Mouse (Mus musculus) heart, adult 2 months (tissue): Measurements from ENCODE around the gene Enpep. TPM values are rescaled to one million over a fixed set of nuclear protein-coding genes. Genes with fewer than 3 reads are reported as not detected.
A peak's percentile ranks its signal among the peaks of the same experiment; 100 is the strongest.

Experiments used
- DNase-seq, 2 experiments: peaks; one replicate each; pipeline ENCODE4 v3.0.0; 2021
- H3K27ac ChIP-seq: fragments of 200-600 bp; 2 replicates; pipeline ENCODE4 v1.8.1; 2022
- H3K27me3 ChIP-seq: fragments of 200-500 bp; 2 replicates; pipeline ENCODE4 v1.6.1; 2012; ENCODE audit warnings: mild to moderate bottlenecking, low read length, inconsistent platforms, mixed read lengths; ENCODE audit not compliant: control insufficient read depth, insufficient read depth
- H3K36me3 ChIP-seq: fragments of 200-500 bp; 2 replicates; pipeline ENCODE4 v1.6.1; 2012; ENCODE audit warnings: low read length, inconsistent platforms; ENCODE audit not compliant: control insufficient read depth, insufficient read depth
- H3K4me1 ChIP-seq: fragments of 200-500 bp; 2 replicates; pipeline ENCODE4 v1.6.1; 2011; ENCODE audit warnings: low read length; ENCODE audit not compliant: control insufficient read depth, insufficient read depth
- H3K4me3 ChIP-seq: fragments of 200-600 bp; 2 replicates; pipeline ENCODE4 v1.8.1; 2022
- H3K79me2 ChIP-seq: fragments of 200-500 bp; replicated peaks from 2 replicates; pipeline ENCODE4 v1.6.1; 2012; ENCODE audit warnings: mild to moderate bottlenecking, inconsistent platforms, low read length, moderate library complexity, mixed read lengths; ENCODE audit not compliant: control insufficient read depth, insufficient read depth
- H3K9ac ChIP-seq: fragments of 200-500 bp; 2 replicates; pipeline ENCODE4 v1.6.1; 2012; ENCODE audit warnings: low read depth, mild to moderate bottlenecking, control low read depth, inconsistent platforms, low read length, mixed read lengths
- CTCF ChIP-seq: fragments of 200-600 bp; IDR thresholded peaks from 2 replicates; pipeline ENCODE4 v1.8.1; 2022; ENCODE audit warnings: antibody characterized with exemption, mild to moderate bottlenecking, moderate library complexity
- EP300 ChIP-seq: fragments of 200-500 bp; IDR thresholded peaks from 2 replicates; pipeline ENCODE4 v1.6.1; 2011; ENCODE audit warnings: low read depth, low read length, control low read depth; ENCODE audit not compliant: insufficient read depth
- POLR2A ChIP-seq: fragments of 200-500 bp; IDR thresholded peaks from 2 replicates; pipeline ENCODE4 v1.6.1; 2011; ENCODE audit warnings: mild to moderate bottlenecking, low read depth, low read length, control low read depth; ENCODE audit not compliant: insufficient read depth
- WGBS: fragments of 180-500 bp; shearing (Covaris S2); methylation state at CpG from one replicate; pipeline ENCODE4 v1.1.7; 2018; 5-methylcytosine and 5-hydroxymethylcytosine counted together
- intact Hi-C: fragments of 180-260 bp; cut with DNase I; formaldehyde crosslinking; loops from one replicate; pipeline ENCODE4 v1.15.1; 2025
- polyA plus RNA-seq: library from polyadenylated mRNA; depleted of rRNA; stranded (reverse); fragments of >200 nt; gene quantifications from 2 replicates; pipeline ENCODE4 v1.2.3, GENCODE M21; 2012
- total RNA-seq, 2 experiments: library from RNA; stranded (reverse); gene quantifications; 2 replicates each; pipeline ENCODE4 v1.2.3; 2021

Gene Enpep
- total and polyA plus RNA-seq, 3 experiments = 5.1 to 6.2 (median 5.9) TPM

- DNase-seq = no peak
- no peak overlapping the region for H3K27ac ChIP-seq
- H3K9ac ChIP-seq = no peak overlapping the region
- no peaks in the 10 kb centered on the region for H3K79me2 ChIP-seq
- TF ChIP-seq CTCF = no peak
- no peak for TF ChIP-seq EP300
- no peak for TF ChIP-seq POLR2A
- H3K27me3 ChIP-seq = no peaks in the 10 kb centered on the region
- intact Hi-C loops = loop anchor here (10.0 kb wide), 1 partner anchor 225 kb away; the partner anchor contains the start of gene Elovl6
- no peak overlapping the region for H3K4me3 ChIP-seq
- no peaks in the 10 kb centered on the region for H3K36me3 ChIP-seq
- peaks cover 2% of the 10 kb centered on the region; the same call in 1 of the 2 replicates for H3K4me1 ChIP-seq
- 54% methylated on average over 5 of the region's 5 CpGs for WGBS
Observed at GRCm38 (mm10) chr3:129309926-129310325, 22.6 kb downstream of the Enpep start.

GRCm38 (mm10) chr3:129308876-129309275 is 23.6 kb downstream of the Enpep start:
- WGBS = 70% methylated on average over 9 of the region's 9 CpGs
- Histone ChIP-seq H3K27ac (no peak overlapping the region), H3K4me1 (peaks cover 1% of the 10 kb centered on the region; the same call in 1 of the 2 replicates), H3K36me3 (no peaks in the 10 kb centered on the region), H3K9ac (no peak overlapping the region), H3K4me3 (no peak overlapping the region), H3K79me2 (no peaks in the 10 kb centered on the region), H3K27me3 (no peaks in the 10 kb centered on the region)
- intact Hi-C loops = loop anchor here (1.0 to 10.0 kb wide), 2 partner anchors 113 to 226 kb away; partner anchors contain the start of gene Elovl6
- TF ChIP-seq CTCF (no peak), POLR2A (no peak), EP300 (no peak)
- DNase-seq = no peak

GRCm38 (mm10) chr3:129308102-129308752 is 24.3 kb downstream of the Enpep start:
- Histone ChIP-seq H3K4me1 (peaks cover 1% of the 10 kb centered on the region; the same call in 1 of the 2 replicates), H3K9ac (no peak overlapping the region), H3K36me3 (no peaks in the 10 kb centered on the region), H3K27me3 (no peaks in the 10 kb centered on the region), H3K4me3 (no peak overlapping the region), H3K79me2 (no peaks in the 10 kb centered on the region), H3K27ac (no peak overlapping the region)
- DNase-seq = no peak
- intact Hi-C loops = loop anchor here (1.0 to 10.0 kb wide), 2 partner anchors 114 to 227 kb away; partner anchors contain the start of gene Elovl6
- TF ChIP-seq EP300 = no peak
- peak; percentile 81 for TF ChIP-seq CTCF
- WGBS = 27% methylated on average over 10 of the region's 10 CpGs

GRCm38 (mm10) chr3:129303941-129304340 is 28.6 kb downstream of the Enpep start:
- Histone ChIP-seq H3K79me2 (no peaks in the 10 kb centered on the region), H3K4me1 (no peaks in the 10 kb centered on the region), H3K36me3 (no peaks in the 10 kb centered on the region), H3K27me3 (no peaks in the 10 kb centered on the region), H3K9ac (no peak overlapping the region), H3K4me3 (no peak overlapping the region), H3K27ac (no peak overlapping the region)
- intact Hi-C loops = loop anchor here (1.0 to 10.0 kb wide), 4 partner anchors 118 to 383 kb away; partner anchors contain the start of gene Elovl6
- TF ChIP-seq EP300 (no peak), CTCF (peak; percentile 80)
- 3% methylated on average over 3 of the region's 3 CpGs for WGBS
- DNase-seq = no peak

- no peaks in the 10 kb centered on the region for H3K79me2 ChIP-seq
Observed at GRCm38 (mm10) chr3:129299874-129300273, 32.6 kb downstream of the Enpep start.

GRCm38 (mm10) chr3:129298606-129299005 is 33.9 kb downstream of the Enpep start:
- WGBS = 84% methylated on average over 8 of the region's 8 CpGs
- intact Hi-C loops = no loop called here
- no peak for DNase-seq

More at GRCm38 (mm10) chr3:129299874-129300273, 32.6 kb downstream of the Enpep start:
- Histone ChIP-seq H3K27me3 (no peaks in the 10 kb centered on the region), H3K9ac (no peak overlapping the region), H3K27ac (no peak overlapping the region), H3K4me3 (no peak overlapping the region), H3K4me1 (peaks cover 1% of the 10 kb centered on the region), H3K36me3 (no peaks in the 10 kb centered on the region)
- 58% methylated on average over 1 of the region's 1 CpGs for WGBS
- peak; percentile 83 for TF ChIP-seq CTCF
- no peak for TF ChIP-seq POLR2A
- TF ChIP-seq EP300 = no peak
- intact Hi-C loops = loop anchor here (5.0 to 10.0 kb wide), 2 partner anchors 235 to 332 kb away; partner anchors contain the start of gene Elovl6
- no peak for DNase-seq

More at GRCm38 (mm10) chr3:129298606-129299005, 33.9 kb downstream of the Enpep start:
- H3K9ac ChIP-seq = no peak overlapping the region
- no peak overlapping the region for H3K4me3 ChIP-seq
- peaks cover 1% of the 10 kb centered on the region for H3K4me1 ChIP-seq
- no peaks in the 10 kb centered on the region for H3K27me3 ChIP-seq
- no peak overlapping the region for H3K27ac ChIP-seq
- H3K36me3 ChIP-seq = no peaks in the 10 kb centered on the region
- no peaks in the 10 kb centered on the region for H3K79me2 ChIP-seq
- TF ChIP-seq EP300 (no peak), CTCF (no peak), POLR2A (no peak)
